Comparison of ENCODE assay signal across 1 mouse cellular context in genomic region chr12:52604256-52604991, GRCm38 (mm10).
TF ChIP-seq lines count a peak whose summit lies in the region.

No protein-coding gene starts in this region.

TF ChIP-seq in CH12.LX, 34 proteins besides CTCF, POLR2A, EP300 and RAD21 (continued from another document):
- TF ChIP-seq MEF2A (IDR thresholded peaks at IDR 0.05; ENCODE audit: borderline replicate concordance, low read depth, low read length), result peak; percentile 42; the same call in 1 of the 2 replicates
- TF ChIP-seq NRF1 (IDR thresholded peaks at IDR 0.05; ENCODE audit: low read depth, low read length), result peak; percentile 62
- TF ChIP-seq CHD1 (IDR thresholded peaks at IDR 0.05; ENCODE audit: low read depth, low read length), result no peak
- TF ChIP-seq TCF12 (IDR thresholded peaks at IDR 0.05; ENCODE audit: low read depth, low read length), result peak; percentile 68
- peak; percentile 41; the same call in 1 of the 2 replicates for TF ChIP-seq E2F4 (IDR thresholded peaks at IDR 0.05; ENCODE audit: insufficient replicate concordance, low read depth, low read length)
- no peak; the same call in 1 of the 2 replicates for TF ChIP-seq HCFC1 (IDR thresholded peaks at IDR 0.05; ENCODE audit: low read depth, low read length)
- peak; percentile 65; the same call in 1 of the 2 replicates for TF ChIP-seq NELFE (IDR thresholded peaks at IDR 0.05; ENCODE audit: low read depth, low read length)
